Mouse (Mus musculus): Measurements from ENCODE around the gene Fhl1.

GRCm38 (mm10) chrX:56701261-56701660 lies 30.3 kb upstream of the Fhl1 start:
- no peak for TF ChIP-seq CTCF (IDR thresholded peaks at IDR 0.05; ENCODE audit: borderline replicate concordance, insufficient read depth, low read length)
- no peak for TF ChIP-seq POLR2A (IDR thresholded peaks at IDR 0.05; ENCODE audit: low read depth, low read length)

Measured in embryonic fibroblast, embryonic 13.5 days (primary cell).